Mouse (Mus musculus) liver, embryonic 13.5 days (tissue): ENCODE data around the gene Ccdc142. TPM values are rescaled to one million over a fixed set of nuclear protein-coding genes. Genes with fewer than 3 reads are reported as not detected.

ENCODE experiments used
- ATAC-seq: fragments of 200-750 bp; cut with Nextera tagmentation; 2 replicates; pipeline ENCODE4 v1.8.0; 2017; ENCODE audit warnings: low read depth, mild to moderate bottlenecking, moderate number of reproducible peaks, moderate library complexity
- DNase-seq: peaks from one replicate; pipeline ENCODE4 v3.0.0; 2022
- H3K27ac ChIP-seq: fragments of 300-500 bp; sonication (generic); 2 replicates; pipeline ENCODE4 v1.5.1; 2015; ENCODE audit warnings: moderate library complexity, mild to moderate bottlenecking, inconsistent platforms
- H3K27me3 ChIP-seq: fragments of 300-500 bp; sonication (generic); 2 replicates; pipeline ENCODE4 v1.6.1; 2015; ENCODE audit warnings: mild to moderate bottlenecking, inconsistent platforms
- H3K36me3 ChIP-seq: fragments of 300-500 bp; sonication (generic); 2 replicates; pipeline ENCODE4 v1.6.1; 2015; ENCODE audit warnings: mild to moderate bottlenecking, inconsistent platforms
- H3K4me1 ChIP-seq: fragments of 300-500 bp; sonication (generic); replicated peaks from 2 replicates; pipeline ENCODE4 v1.6.1; 2015; ENCODE audit warnings: inconsistent platforms
- H3K4me2 ChIP-seq: fragments of 300-500 bp; sonication (generic); 2 replicates; pipeline ENCODE4 v1.6.1; 2015; ENCODE audit warnings: inconsistent platforms, mild to moderate bottlenecking, moderate library complexity
- H3K4me3 ChIP-seq: fragments of 300-500 bp; sonication (generic); replicated peaks from 2 replicates; pipeline ENCODE4 v1.5.1; 2015; ENCODE audit warnings: mild to moderate bottlenecking, inconsistent platforms
- H3K9ac ChIP-seq: fragments of 300-500 bp; sonication (generic); 2 replicates; pipeline ENCODE4 v1.6.1; 2015; ENCODE audit warnings: mild to moderate bottlenecking, inconsistent platforms
- H3K9me3 ChIP-seq: fragments of 300-500 bp; sonication (generic); replicated peaks from 2 replicates; pipeline ENCODE4 v1.6.1; 2016; ENCODE audit warnings: inconsistent platforms
- WGBS: fragments of 180-500 bp; shearing (Covaris S2); methylation state at CpG from one replicate; pipeline ENCODE4 v1.1.7; 2015; ENCODE audit not compliant: insufficient replicate concordance; 5-methylcytosine and 5-hydroxymethylcytosine counted together
- polyA plus RNA-seq: library from polyadenylated mRNA; unstranded; fragments of >200 nt; fragmentation: Nextera tagmentation; extraction: Ambion mirVana; gene quantifications from 2 replicates; pipeline ENCODE4 v1.2.1, GENCODE M21; 2015

Gene Ccdc142
- polyA plus RNA-seq, 1 experiment from 2014 or later, result 1.1 TPM

DNA sequence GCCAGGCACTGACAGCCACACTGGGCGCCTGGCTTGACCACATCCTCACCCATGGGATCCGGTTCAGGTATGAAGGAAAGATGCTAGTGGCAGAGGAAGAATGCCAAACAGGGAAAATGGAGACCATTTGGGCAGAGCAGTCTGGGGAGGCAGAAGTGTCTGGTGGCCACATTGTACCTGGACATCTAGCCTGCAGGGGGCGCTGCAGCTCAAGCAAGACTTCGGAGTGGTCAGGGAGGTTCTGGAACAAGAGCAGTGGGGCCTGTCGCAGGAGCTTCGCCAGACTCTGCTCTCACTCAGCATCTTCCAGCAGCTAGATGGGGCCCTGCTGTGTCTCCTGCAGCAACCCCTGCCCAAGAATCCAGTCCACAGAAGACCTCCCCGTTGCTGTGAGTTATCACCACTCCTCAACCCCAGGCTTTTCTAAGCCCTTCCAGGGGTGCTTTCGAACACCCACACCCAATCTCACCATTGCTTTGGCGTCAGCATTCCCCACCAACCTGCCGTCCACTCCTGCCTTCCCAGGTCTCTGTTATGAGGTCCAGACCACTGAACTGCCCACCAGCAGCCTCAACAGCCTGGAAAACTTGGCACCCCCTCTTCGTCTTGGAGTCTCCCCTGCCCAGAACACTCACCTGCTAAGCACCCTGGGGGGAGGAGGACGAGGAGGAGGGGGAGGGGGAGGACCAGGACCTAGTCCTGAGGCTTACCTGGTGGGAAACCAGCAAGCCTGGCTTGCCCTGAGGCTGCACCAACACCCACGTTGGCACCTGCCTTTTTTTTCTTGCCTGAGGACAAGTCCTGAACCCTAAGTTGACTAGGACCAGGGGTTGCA lies 6.4 kb downstream of the Ccdc142 start:
- H3K4me1 ChIP-seq, result peaks cover 57% of the 10 kb centered on the region
- DNase-seq, result peak; percentile 77
- H3K27me3 ChIP-seq, result no peaks in the 10 kb centered on the region
- no peaks in the 10 kb centered on the region for H3K9me3 ChIP-seq
- peaks cover 44% of the 10 kb centered on the region for H3K36me3 ChIP-seq
- peak overlapping the region; percentile 96 for H3K4me3 ChIP-seq
- peak overlapping the region; percentile 96 for H3K27ac ChIP-seq
- ATAC-seq, result peak; percentile 33
- peak overlapping the region; percentile 98 for H3K9ac ChIP-seq
- peak overlapping the region; percentile 80 for H3K4me2 ChIP-seq
- WGBS, result 36% methylated on average over 13 of the region's 13 CpGs

- WGBS, result under 1% methylated on average over 76 of the region's 76 CpGs
- Histone ChIP-seq H3K4me3 (peak within 1 kb of the TSS; percentile 96), H3K4me1 (peaks cover 56% of the 10 kb centered on the region), H3K9ac (peak within 1 kb of the TSS; percentile 98), H3K36me3 (peaks cover 41% of the 10 kb centered on the region), H3K27ac (peak within 1 kb of the TSS; percentile 96), H3K27me3 (no peaks in the 10 kb centered on the region), H3K9me3 (no peaks in the 10 kb centered on the region), H3K4me2 (peak within 1 kb of the TSS; percentile 80)
- peak; percentile 82 for ATAC-seq
- peak; percentile 69 for DNase-seq
Measured at GRCm38 (mm10) chr6:83108762-83109668, 7.6 kb downstream of the Ccdc142 start, which contains the start of gene Mrpl53. Gene Mrpl53, plus strand, starts transcription at chr6:83109040.

DNA sequence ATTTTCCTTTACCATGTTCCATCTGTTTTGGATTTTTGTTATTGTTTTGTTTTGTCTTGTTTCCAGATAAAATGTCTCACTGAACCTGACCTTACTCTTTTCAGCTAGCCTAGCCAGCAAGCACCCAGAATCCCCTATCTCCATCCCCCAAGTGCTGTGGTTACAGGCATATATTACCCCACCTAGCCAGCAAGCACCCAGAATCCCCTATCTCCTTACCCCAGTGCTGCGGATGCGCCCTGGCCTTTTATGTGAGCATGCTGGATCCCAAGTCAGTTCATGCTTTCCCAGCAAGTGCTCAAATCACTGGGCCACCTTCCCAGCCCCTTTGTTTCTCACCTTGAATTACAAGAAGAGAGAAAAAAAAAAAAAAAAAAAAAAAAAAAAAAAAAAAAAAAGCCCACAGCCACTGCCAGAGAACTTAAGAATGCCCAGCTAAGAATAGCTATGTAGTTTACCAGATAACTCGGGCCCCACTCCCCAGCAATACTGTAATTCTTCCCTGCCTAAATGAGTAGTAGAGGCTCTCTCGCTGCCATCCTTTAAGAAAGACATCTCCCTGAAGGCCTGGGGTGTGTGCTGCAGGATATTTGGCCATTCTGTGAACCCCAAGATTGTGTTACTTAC lies 10.2 kb downstream of the Ccdc142 start:
- no peaks in the 10 kb centered on the region for H3K9me3 ChIP-seq
- H3K27ac ChIP-seq, result peak overlapping the region; percentile 96

GRCm38 (mm10) chr6:83115011-83115671 lies 13.7 kb downstream of the Ccdc142 start, which contains the start of gene Mogs:
Gene Mogs, plus strand, starts transcription at chr6:83115496.
- Histone ChIP-seq H3K9me3 (no peaks in the 10 kb centered on the region), H3K27ac (peak within 1 kb of the TSS; percentile 93), H3K4me1 (peaks cover 84% of the 10 kb centered on the region), H3K4me2 (peak within 1 kb of the TSS; percentile 97), H3K36me3 (peaks cover 46% of the 10 kb centered on the region), H3K27me3 (no peaks in the 10 kb centered on the region), H3K9ac (peak within 1 kb of the TSS; percentile 96), H3K4me3 (peak within 1 kb of the TSS; percentile 89)
- 2% methylated on average over 58 of the region's 58 CpGs for WGBS
- DNase-seq (peak; percentile 90), ATAC-seq (peak; percentile 90)

More for the DNA sequence above, 10.2 kb downstream of the Ccdc142 start:
- Histone ChIP-seq H3K36me3 (peaks cover 23% of the 10 kb centered on the region), H3K4me2 (peak overlapping the region; percentile 10; the same call in 1 of the 2 replicates), H3K4me1 (peaks cover 75% of the 10 kb centered on the region), H3K9ac (no peak overlapping the region), H3K4me3 (no peak overlapping the region), H3K27me3 (no peaks in the 10 kb centered on the region)
- DNase-seq (no peak), ATAC-seq (no peak)
- 50% methylated on average over 4 of the region's 4 CpGs for WGBS

GRCm38 (mm10) chr6:83115682-83116372 lies 14.4 kb downstream of the Ccdc142 start:
- H3K36me3 ChIP-seq, result peaks cover 40% of the 10 kb centered on the region
- DNase-seq, result no peak
- WGBS, result 2% methylated on average over 48 of the region's 48 CpGs
- peaks cover 84% of the 10 kb centered on the region for H3K4me1 ChIP-seq
- H3K4me3 ChIP-seq, result peak overlapping the region; percentile 89
- H3K4me2 ChIP-seq, result peak overlapping the region; percentile 97
- H3K9me3 ChIP-seq, result no peaks in the 10 kb centered on the region
- peak; percentile 57 for ATAC-seq
- peak overlapping the region; percentile 93 for H3K27ac ChIP-seq
- peak overlapping the region; percentile 96 for H3K9ac ChIP-seq
- no peaks in the 10 kb centered on the region for H3K27me3 ChIP-seq

- Histone ChIP-seq H3K27ac (peak overlapping the region; percentile 93), H3K4me2 (peak overlapping the region; percentile 97), H3K4me3 (peak overlapping the region; percentile 89), H3K4me1 (peaks cover 78% of the 10 kb centered on the region), H3K9me3 (no peaks in the 10 kb centered on the region), H3K27me3 (no peaks in the 10 kb centered on the region), H3K36me3 (peaks cover 32% of the 10 kb centered on the region), H3K9ac (peak overlapping the region; percentile 96)
- DNase-seq (no peak), ATAC-seq (no peak)
- WGBS, result 66% methylated on average over 11 of the region's 11 CpGs
Measured at GRCm38 (mm10) chr6:83116373-83117164, 15.2 kb downstream of the Ccdc142 start.

DNA sequence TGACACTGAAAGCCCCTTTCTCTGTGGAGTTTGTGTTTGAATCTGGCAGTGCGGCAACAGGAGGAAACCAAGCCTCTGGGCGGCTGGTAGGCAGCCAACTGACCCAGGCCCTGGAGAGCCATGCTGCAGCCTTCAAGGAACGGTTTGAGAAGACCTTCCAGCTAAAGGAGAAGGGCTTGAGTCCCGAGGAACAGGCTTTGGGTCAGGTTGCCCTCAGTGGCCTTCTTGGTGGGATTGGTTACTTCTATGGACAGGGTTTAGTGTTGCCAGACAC lies 15.7 kb downstream of the Ccdc142 start:
- H3K4me2 ChIP-seq, result peak overlapping the region; percentile 97
- H3K9ac ChIP-seq, result peak overlapping the region; percentile 96
- peak overlapping the region; percentile 93; the same call in 1 of the 2 replicates for H3K27ac ChIP-seq
- H3K4me3 ChIP-seq, result peak overlapping the region; percentile 89
- peaks cover 32% of the 10 kb centered on the region for H3K36me3 ChIP-seq
- H3K27me3 ChIP-seq, result no peaks in the 10 kb centered on the region
- peaks cover 75% of the 10 kb centered on the region for H3K4me1 ChIP-seq
- H3K9me3 ChIP-seq, result no peaks in the 10 kb centered on the region
- DNase-seq, result no peak
- 91% methylated on average over 4 of the region's 4 CpGs for WGBS
- ATAC-seq, result no peak

GRCm38 (mm10) chr6:83117616-83118015 lies 16.2 kb downstream of the Ccdc142 start:
- DNase-seq (no peak), ATAC-seq (no peak)
- no peaks in the 10 kb centered on the region for H3K27me3 ChIP-seq
- 0 out of 2 replicates have a peak overlapping the region, but pooled peaks have one; percentile 97 for H3K4me2 ChIP-seq
- no peaks in the 10 kb centered on the region for H3K9me3 ChIP-seq
- H3K36me3 ChIP-seq, result peaks cover 32% of the 10 kb centered on the region
- peak overlapping the region; percentile 96; the same call in 1 of the 2 replicates for H3K9ac ChIP-seq
- WGBS, result 87% methylated on average over 13 of the region's 13 CpGs
- no peak overlapping the region for H3K4me3 ChIP-seq
- peak overlapping the region; percentile 31; the same call in 1 of the 2 replicates for H3K27ac ChIP-seq
- H3K4me1 ChIP-seq, result peaks cover 76% of the 10 kb centered on the region

DNA sequence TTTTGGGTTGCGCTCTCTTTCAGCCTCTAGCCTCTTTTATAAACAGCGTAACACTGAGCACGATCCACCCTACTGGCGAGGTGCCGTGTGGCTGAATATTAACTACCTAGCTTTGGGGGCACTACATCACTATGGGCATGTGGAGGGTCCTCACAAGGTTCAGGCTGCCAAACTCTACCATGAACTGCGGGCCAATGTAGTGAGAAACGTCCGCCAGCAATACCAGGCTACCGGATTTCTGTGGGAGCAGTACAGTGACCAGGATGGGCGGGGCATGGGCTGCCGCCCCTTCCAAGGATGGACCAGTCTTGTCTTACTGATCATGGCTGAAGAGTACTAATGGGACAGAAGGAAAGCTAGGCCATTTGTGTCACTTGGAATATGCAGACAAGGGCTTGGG lies 17.0 kb downstream of the Ccdc142 start:
- WGBS, result 84% methylated on average over 11 of the region's 11 CpGs
- Histone ChIP-seq H3K9ac (no peak overlapping the region), H3K4me3 (no peak overlapping the region), H3K27me3 (no peaks in the 10 kb centered on the region), H3K4me2 (no peak overlapping the region), H3K9me3 (no peaks in the 10 kb centered on the region), H3K4me1 (peaks cover 82% of the 10 kb centered on the region), H3K27ac (peak overlapping the region; percentile 94; the same call in 1 of the 2 replicates), H3K36me3 (peaks cover 38% of the 10 kb centered on the region)
- ATAC-seq, result no peak
- DNase-seq, result no peak
